17 mouse cellular contexts compared by ENCODE assay signal in the genomic region with DNA sequence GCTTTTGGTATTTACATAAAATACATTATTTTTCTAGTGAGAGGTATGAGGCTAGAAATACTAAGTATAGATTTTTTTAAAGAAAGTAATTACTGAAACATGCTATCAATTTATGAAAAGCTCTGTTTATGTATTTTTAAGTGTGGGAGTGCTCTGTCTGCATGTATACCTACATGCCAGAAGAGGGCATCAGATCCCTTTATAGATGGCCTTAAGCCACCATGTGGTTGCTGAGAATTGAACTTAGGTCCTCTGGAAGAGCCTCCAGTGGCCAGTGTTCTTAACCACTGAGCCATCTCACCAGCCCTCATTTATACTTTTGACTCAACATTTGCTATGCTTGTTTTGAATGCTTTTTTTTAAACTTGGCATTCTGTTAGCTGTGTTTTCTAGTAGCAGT. TPM values are rescaled to one million over a fixed set of nuclear protein-coding genes. Genes with fewer than 3 reads are reported as not detected.
A peak's percentile ranks its signal among the peaks of the same experiment; 100 is the strongest.
DNase-seq lines count a peak whose midpoint lies in the region; ATAC-seq and TF ChIP-seq lines count a peak whose summit lies in the region.
"Had no signal": no experiment of that assay in that cellular context is flagged by ENCODE, and none has a peak within 500 bp of the region (broad histone marks: within the 10 kb centered on the region; RNA-seq: fewer than 3 reads in every experiment).

No protein-coding gene starts in this region.

- no peaks in the 10 kb centered on the region for H3K9me3 ChIP-seq in liver, embryonic 14.5 days (ENCODE audit: control insufficient read depth, low read length)
- no peaks in the 10 kb centered on the region for H3K9me3 ChIP-seq in liver, embryonic 11.5 days (ENCODE audit: control insufficient read depth, low read length)
- H3K9me3 ChIP-seq: embryonic facial prominence, embryonic 13.5 days; forebrain, embryonic 10.5 days; hindbrain, embryonic 13.5 days; midbrain, embryonic 10.5 days had no signal

- intact Hi-C loops in gastrocnemius, adult 2 months (cut with DNase I) = no loop called here

- no peak overlapping the region for H3K4me3 ChIP-seq in gastrocnemius, adult 2 months
- H3K4me3 ChIP-seq in liver, embryonic 14.5 days (ENCODE audit: insufficient read depth in 1 of 2, low read depth in 2 of 2, low read length in 2 of 2) = no peak overlapping the region
- no peak overlapping the region for H3K4me3 ChIP-seq in liver, embryonic 11.5 days (ENCODE audit: low read depth, low read length)
- H3K4me3 ChIP-seq: embryonic facial prominence, embryonic 13.5 days; forebrain, embryonic 10.5 days; hindbrain, embryonic 13.5 days; midbrain, embryonic 10.5 days had no signal

- H3K36me3 ChIP-seq in liver, embryonic 14.5 days (replicated peaks; ENCODE audit: control insufficient read depth, insufficient read depth, low read depth) = peaks cover 2% of the 10 kb centered on the region; the same call in 1 of the 2 replicates
- H3K36me3 ChIP-seq in liver, embryonic 11.5 days (ENCODE audit: control insufficient read depth, insufficient read depth, low read length) = peaks cover 7% of the 10 kb centered on the region; the same call in 1 of the 2 replicates

- TF ChIP-seq CTCF in gastrocnemius, adult 2 months (IDR thresholded peaks at IDR 0.05) = peak; percentile 55
- TF ChIP-seq CTCF in liver, embryonic 14.5 days (IDR thresholded peaks at IDR 0.05; ENCODE audit: low read depth) = peak; percentile 39

- no peak overlapping the region for H3K27ac ChIP-seq in gastrocnemius, adult 2 months
- H3K27ac ChIP-seq in liver, embryonic 14.5 days = no peak overlapping the region
- H3K27ac ChIP-seq in liver, embryonic 11.5 days (ENCODE audit: low read depth, low read length) = no peak overlapping the region
- H3K27ac ChIP-seq: embryonic facial prominence, embryonic 13.5 days; forebrain, embryonic 10.5 days; hindbrain, embryonic 13.5 days; midbrain, embryonic 10.5 days had no signal

- DNase-seq in gastrocnemius, adult 2 months = no peak
- DNase-seq in gastrocnemius, adult 8-10 months (ENCODE audit: low spot score in 2 of 2) = no peak
- no peak for DNase-seq in liver, embryonic 14.5 days (ENCODE audit: low read depth in 3 of 3, low spot score in 3 of 3)
- DNase-seq in liver, embryonic 11.5 days (ENCODE audit: low spot score) = no peak
- DNase-seq in CD4-positive helper T cell, adult 2 months (ENCODE audit: low read depth, low spot score) = peak; percentile 18
- DNase-seq in induced T-regulatory cell, adult 2 months (ENCODE audit: low read depth) = peak; percentile 38
- no peak for DNase-seq in adrenal gland, postnatal 25 days
- no peak for DNase-seq in urinary bladder, postnatal 36 days (ENCODE audit: low spot score in 2 of 2)
- DNase-seq: adrenal gland, adult 2 months; cerebellum, adult 18-20 months; kidney, adult 18-20 months; kidney, postnatal 4 days; right cerebral cortex, postnatal 14 days had no signal

- TF ChIP-seq EP300 in liver, embryonic 14.5 days (IDR thresholded peaks at IDR 0.05; ENCODE audit: low read depth) = no peak

- H3K4me2 ChIP-seq in liver, embryonic 14.5 days (ENCODE audit: low read depth) = no peak overlapping the region
- no peak overlapping the region for H3K4me2 ChIP-seq in liver, embryonic 11.5 days
- H3K4me2 ChIP-seq: embryonic facial prominence, embryonic 13.5 days; hindbrain, embryonic 13.5 days had no signal

- H3K27me3 ChIP-seq in liver, embryonic 14.5 days (ENCODE audit: control insufficient read depth, insufficient read depth, low read length) = no peaks in the 10 kb centered on the region
- H3K27me3 ChIP-seq in liver, embryonic 11.5 days (replicated peaks; ENCODE audit: control insufficient read depth, insufficient read depth, low read length) = no peaks in the 10 kb centered on the region
- H3K27me3 ChIP-seq: embryonic facial prominence, embryonic 13.5 days; hindbrain, embryonic 13.5 days had no signal

- ATAC-seq in liver, embryonic 14.5 days (ENCODE audit: insufficient read depth) = no peak
- ATAC-seq in liver, embryonic 11.5 days (replicated peaks; ENCODE audit: low FRiP score) = no peak

- no peak overlapping the region for H3K9ac ChIP-seq in liver, embryonic 14.5 days (replicated peaks)
- no peak overlapping the region for H3K9ac ChIP-seq in liver, embryonic 11.5 days (ENCODE audit: low read depth, low read length)
- H3K9ac ChIP-seq: embryonic facial prominence, embryonic 13.5 days; hindbrain, embryonic 13.5 days had no signal

- no peaks in the 10 kb centered on the region for H3K4me1 ChIP-seq in liver, embryonic 14.5 days (replicated peaks; ENCODE audit: control insufficient read depth in 2 of 2, insufficient read depth in 2 of 2, low read length in 1 of 2)
- no peaks in the 10 kb centered on the region for H3K4me1 ChIP-seq in liver, embryonic 11.5 days (replicated peaks; ENCODE audit: control insufficient read depth, insufficient read depth, low read length)
- H3K4me1 ChIP-seq: embryonic facial prominence, embryonic 13.5 days; forebrain, embryonic 10.5 days; midbrain, embryonic 10.5 days had no signal

RNA-seq across cellular contexts. Expression of gene Rtn4, which starts 16.8 kb away (rescaled TPM):
- total RNA-seq in gastrocnemius, adult 2 months (2021) = 100 to 1,000 TPM; 639 to 764 TPM
- 100 to 1,000 TPM; 621 to 893 (median 770) TPM for total RNA-seq in gastrocnemius, adult 8-10 months (2022)
- polyA plus RNA-seq in liver, embryonic 14.5 days (2012; rRNA removed) = 14.0 and 21.4 TPM in 2 replicates
- 10.2 and 11.5 TPM in 2 replicates for polyA plus RNA-seq in liver, embryonic 14.5 days (2014; fragmentation: Nextera tagmentation; extraction: Ambion mirVana)
- polyA plus RNA-seq in liver, embryonic 11.5 days (2014; fragmentation: Nextera tagmentation; extraction: Ambion mirVana) = 23.4 and 24.6 TPM in 2 replicates
- 474 and 481 TPM in 2 replicates for total RNA-seq in adrenal gland, postnatal 25 days (2021)

Comparison
In these comparisons a context has a peak if more than half of its experiments do, and no peak if none do; other contexts are left out.
1. DNase-seq: peak in CD4-positive helper T cell, adult 2 months (single experiment) and induced T-regulatory cell, adult 2 months (single experiment); none in gastrocnemius, adult 2 months (single experiment), gastrocnemius, adult 8-10 months (0 of 2), liver, embryonic 14.5 days (0 of 3), liver, embryonic 11.5 days (single experiment), adrenal gland, postnatal 25 days (single experiment) and urinary bladder, postnatal 36 days (0 of 2).